Mouse (Mus musculus) ovary, adult 18-20 months (tissue): ENCODE measurements around the gene Pfkfb3.
A peak's percentile ranks its signal among the peaks of the same experiment; 100 is the strongest.

Source experiments
- DNase-seq: peaks from one replicate; pipeline ENCODE4 v3.0.0; 2022; ENCODE audit warnings: low spot score, mixed read lengths

Pfkfb3 gene

GRCm38 (mm10) chr2:11501301-11502254 is 52.3 kb downstream of the Pfkfb3 start:
- peak; percentile 81 for DNase-seq

GRCm38 (mm10) chr2:11500666-11501065 is 53.2 kb downstream of the Pfkfb3 start:
- DNase-seq, result no peak

GRCm38 (mm10) chr2:11496601-11497031 is 57.3 kb downstream of the Pfkfb3 start:
- peak; percentile 20 for DNase-seq

GRCm38 (mm10) chr2:11494841-11495255 is 59.0 kb downstream of the Pfkfb3 start:
- DNase-seq, result no peak

GRCm38 (mm10) chr2:11492855-11493254 is 61.0 kb downstream of the Pfkfb3 start:
- DNase-seq, result no peak

- no peak for DNase-seq
Measured at GRCm38 (mm10) chr2:11491471-11491870, 62.4 kb downstream of the Pfkfb3 start.

GRCm38 (mm10) chr2:11490554-11490953 is 63.3 kb downstream of the Pfkfb3 start:
- no peak for DNase-seq

- no peak for DNase-seq
Measured at GRCm38 (mm10) chr2:11483226-11483625, 70.7 kb downstream of the Pfkfb3 start.

- no peak for DNase-seq
Measured at GRCm38 (mm10) chr2:11482364-11482763, 71.5 kb downstream of the Pfkfb3 start.

GRCm38 (mm10) chr2:11478960-11479359 is 74.9 kb downstream of the Pfkfb3 start:
- DNase-seq, result no peak

- no peak for DNase-seq
Measured at GRCm38 (mm10) chr2:11475316-11475715, 78.6 kb downstream of the Pfkfb3 start.

- DNase-seq, result peak; percentile 35
Measured at GRCm38 (mm10) chr2:11464661-11465099, 89.2 kb downstream of the Pfkfb3 start.

GRCm38 (mm10) chr2:11460976-11461375 is 92.9 kb downstream of the Pfkfb3 start:
- DNase-seq, result no peak

- DNase-seq, result no peak
Measured at GRCm38 (mm10) chr2:11458494-11458893, 95.4 kb downstream of the Pfkfb3 start.

- no peak for DNase-seq
Measured at GRCm38 (mm10) chr2:11457904-11458303, 96.0 kb downstream of the Pfkfb3 start.

GRCm38 (mm10) chr2:11448711-11449110 is 105.2 kb downstream of the Pfkfb3 start:
- DNase-seq, result no peak

GRCm38 (mm10) chr2:11447865-11448264 is 106.0 kb downstream of the Pfkfb3 start:
- DNase-seq, result no peak

GRCm38 (mm10) chr2:11445722-11446121 is 108.2 kb downstream of the Pfkfb3 start:
- no peak for DNase-seq

GRCm38 (mm10) chr2:11441864-11442263 is 112.0 kb downstream of the Pfkfb3 start:
- no peak for DNase-seq

- no peak for DNase-seq
Measured at GRCm38 (mm10) chr2:11438231-11438954, 115.5 kb downstream of the Pfkfb3 start.

GRCm38 (mm10) chr2:11436353-11436752 is 117.5 kb downstream of the Pfkfb3 start:
- no peak for DNase-seq

- no peak for DNase-seq
Measured at GRCm38 (mm10) chr2:11433353-11433752, 120.5 kb downstream of the Pfkfb3 start.

GRCm38 (mm10) chr2:11429538-11429937 is 124.3 kb downstream of the Pfkfb3 start:
- DNase-seq, result peak; percentile 78
